Mouse (Mus musculus): Measurements from ENCODE around the gene Gm20532.

The Gm20532 gene

GRCm38 (mm10) chr2:26617928-26618327 is 31.5 kb downstream of the Gm20532 start:
- no peak for DNase-seq (ENCODE audit: low spot score in 2 of 2)

GRCm38 (mm10) chr2:26621246-26621645 is 34.8 kb downstream of the Gm20532 start:
- peak in 1 of 2 experiments; percentile 7 for DNase-seq (ENCODE audit: low spot score in 2 of 2)

DNA sequence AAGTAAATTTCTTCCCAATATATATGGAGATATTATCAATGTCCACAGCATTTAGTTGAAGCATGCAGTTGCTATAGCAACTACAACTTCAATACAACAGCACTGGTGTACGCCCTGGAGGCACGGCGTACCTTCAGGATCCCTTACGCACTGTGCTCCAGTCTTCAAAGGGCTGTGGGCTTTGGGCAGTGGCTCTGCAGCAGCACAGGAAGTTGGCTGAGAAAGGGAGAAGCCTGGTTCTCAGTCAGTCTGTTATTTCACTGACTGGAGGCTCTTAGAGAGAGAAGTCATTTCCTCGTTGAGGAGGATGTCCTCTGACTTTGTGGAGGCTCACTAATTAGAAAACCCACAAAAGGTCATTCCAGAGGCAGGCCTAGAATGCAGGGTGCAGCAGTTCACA is 36.5 kb downstream of the Gm20532 start:
- no peak for DNase-seq (ENCODE audit: low spot score in 2 of 2)

DNA sequence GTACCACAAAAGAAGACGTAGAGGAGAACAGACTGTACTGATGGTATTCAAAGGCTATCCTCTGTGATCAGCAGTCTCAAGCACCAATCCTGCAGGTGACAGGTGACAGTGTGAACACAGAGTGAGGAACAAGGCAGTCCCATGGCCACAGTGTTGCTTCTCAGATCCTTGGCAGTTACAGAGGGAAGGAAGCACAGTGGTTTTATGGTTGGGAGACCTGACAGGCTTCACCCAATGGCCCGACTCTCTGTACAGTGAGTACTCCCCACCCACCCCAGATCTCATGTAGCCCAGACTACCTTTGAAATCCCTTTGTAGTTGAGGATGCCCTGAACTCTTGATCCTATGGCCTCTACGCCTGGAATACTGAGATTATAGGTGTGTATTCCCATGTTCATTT is 39.0 kb downstream of the Gm20532 start:
- no peak for DNase-seq (ENCODE audit: low spot score in 2 of 2)

GRCm38 (mm10) chr2:26626081-26626480 is 39.6 kb downstream of the Gm20532 start:
- DNase-seq (ENCODE audit: low spot score in 2 of 2) = no peak

- DNase-seq (ENCODE audit: low spot score in 2 of 2) = peak; percentile 86 to 93
These were observed 41.7 kb downstream of the Gm20532 start, which contains the start of gene Fam69b for GRCm38 (mm10) chr2:26627921-26628739. Gene Fam69b (plus strand): TSS chr2:26628457.

- DNase-seq (ENCODE audit: low spot score in 2 of 2) = no peak
These were observed 42.5 kb downstream of the Gm20532 start for GRCm38 (mm10) chr2:26628792-26629437.

GRCm38 (mm10) chr2:26632541-26633395 is 46.3 kb downstream of the Gm20532 start:
- no peak for DNase-seq (ENCODE audit: low spot score in 2 of 2)

DNA sequence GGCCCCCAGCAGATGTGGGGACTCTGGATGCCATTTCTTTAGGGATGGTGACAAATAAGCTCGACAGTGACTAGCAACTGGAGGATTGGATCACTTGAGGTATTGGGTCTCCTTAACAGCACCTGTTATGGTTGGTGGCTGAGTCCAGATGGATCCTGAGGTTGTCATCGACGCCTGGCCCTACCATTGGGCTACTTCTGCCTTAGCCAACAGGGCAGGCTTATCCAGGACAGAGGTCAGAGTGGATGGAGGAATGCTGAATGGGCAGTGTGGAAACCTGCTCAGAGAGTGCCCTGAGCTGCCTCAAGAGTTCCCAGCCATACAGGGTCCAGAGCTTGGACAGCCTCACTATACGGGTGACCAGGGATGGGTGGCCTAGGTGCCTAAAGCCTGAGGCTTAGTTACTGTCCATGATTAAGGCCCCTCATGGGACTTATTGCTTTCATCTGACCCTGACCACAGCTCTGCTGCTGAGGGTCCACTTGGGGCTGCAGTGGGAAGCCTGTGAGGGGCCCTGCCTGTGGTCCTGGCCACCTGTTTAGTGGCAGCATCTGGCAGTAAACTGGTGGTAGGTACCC is 47.6 kb downstream of the Gm20532 start:
- no peak for DNase-seq (ENCODE audit: low spot score in 2 of 2)

- peak in 1 of 2 experiments; percentile 7 for DNase-seq (ENCODE audit: low spot score in 2 of 2)
These were observed 48.4 kb downstream of the Gm20532 start for GRCm38 (mm10) chr2:26634629-26635488.

DNA sequence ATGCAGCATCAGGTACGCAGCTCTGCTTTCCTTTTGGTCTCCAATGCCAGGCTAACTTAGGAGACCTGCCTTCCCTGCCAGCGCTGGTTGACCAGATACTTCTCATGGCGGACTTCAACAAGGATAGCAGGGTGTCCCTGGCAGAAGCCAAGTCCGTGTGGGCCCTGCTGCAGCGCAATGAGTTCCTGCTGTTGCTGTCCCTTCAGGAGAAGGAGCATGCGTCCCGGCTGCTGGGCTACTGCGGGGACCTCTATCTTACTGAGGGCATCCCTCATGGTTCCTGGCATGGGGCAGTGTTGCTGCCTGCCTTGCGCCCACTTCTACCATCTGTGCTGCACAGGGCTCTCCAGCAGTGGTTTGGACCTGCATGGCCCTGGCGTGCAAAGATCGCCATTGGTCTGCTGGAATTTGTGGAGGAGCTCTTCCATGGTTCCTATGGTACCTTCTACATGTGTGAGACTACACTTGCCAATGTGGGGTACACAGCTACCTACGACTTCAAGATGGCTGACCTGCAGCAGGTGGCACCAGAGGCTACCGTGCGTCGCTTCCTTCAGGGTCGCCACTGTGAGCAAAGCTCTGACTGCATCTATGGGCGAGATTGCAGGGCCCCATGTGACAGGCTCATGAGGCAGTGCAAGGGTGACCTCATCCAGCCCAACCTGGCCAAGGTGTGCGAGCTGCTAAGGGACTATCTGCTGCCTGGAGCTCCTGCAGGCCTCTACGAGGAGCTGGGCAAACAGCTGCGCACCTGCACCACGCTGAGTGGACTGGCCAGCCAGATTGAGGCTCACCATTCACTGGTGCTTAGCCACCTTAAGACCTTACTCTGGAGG is 49.3 kb downstream of the Gm20532 start:
- no peak for DNase-seq (ENCODE audit: low spot score in 2 of 2)

DNA sequence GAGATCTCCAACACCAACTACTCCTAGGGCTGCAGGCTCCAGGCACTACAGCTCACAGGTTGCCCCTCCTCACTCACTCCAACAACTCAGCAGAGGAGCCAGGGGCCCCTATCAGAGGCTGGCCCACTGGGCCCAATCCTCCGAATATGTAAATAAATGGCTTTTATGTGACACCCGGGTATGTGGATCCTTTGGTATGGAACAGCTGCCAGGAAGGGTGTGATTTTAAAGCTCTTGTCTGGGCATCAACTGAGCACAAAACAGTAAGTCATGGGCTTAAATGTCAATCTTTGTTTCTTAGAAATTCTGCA is 49.8 kb downstream of the Gm20532 start:
- no peak for DNase-seq (ENCODE audit: low spot score in 2 of 2)

GRCm38 (mm10) chr2:26637316-26637932 is 51.0 kb downstream of the Gm20532 start:
- DNase-seq (ENCODE audit: low spot score in 2 of 2) = no peak

DNA sequence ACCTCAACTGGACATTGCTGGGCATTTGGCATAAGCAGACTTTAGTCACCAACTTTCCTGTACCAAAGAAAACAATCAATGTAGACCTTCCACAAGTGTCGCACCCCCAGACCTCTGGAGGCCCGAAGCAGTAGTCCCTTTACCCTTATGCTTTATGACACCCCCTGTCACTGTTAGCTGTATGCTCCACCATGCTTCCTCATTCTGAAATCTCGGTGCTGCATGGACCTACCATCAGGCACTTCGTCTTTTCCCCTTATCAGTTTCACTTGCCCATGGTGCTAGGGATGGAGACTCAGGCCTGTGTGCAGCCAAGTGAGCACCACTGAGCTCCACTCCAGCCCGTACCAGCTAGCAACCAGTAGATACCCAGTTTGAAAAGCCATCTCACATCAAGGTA is 51.6 kb downstream of the Gm20532 start:
- no peak for DNase-seq (ENCODE audit: low spot score in 2 of 2)

GRCm38 (mm10) chr2:26638572-26638971 is 52.1 kb downstream of the Gm20532 start:
- DNase-seq (ENCODE audit: low spot score in 2 of 2) = no peak

DNA sequence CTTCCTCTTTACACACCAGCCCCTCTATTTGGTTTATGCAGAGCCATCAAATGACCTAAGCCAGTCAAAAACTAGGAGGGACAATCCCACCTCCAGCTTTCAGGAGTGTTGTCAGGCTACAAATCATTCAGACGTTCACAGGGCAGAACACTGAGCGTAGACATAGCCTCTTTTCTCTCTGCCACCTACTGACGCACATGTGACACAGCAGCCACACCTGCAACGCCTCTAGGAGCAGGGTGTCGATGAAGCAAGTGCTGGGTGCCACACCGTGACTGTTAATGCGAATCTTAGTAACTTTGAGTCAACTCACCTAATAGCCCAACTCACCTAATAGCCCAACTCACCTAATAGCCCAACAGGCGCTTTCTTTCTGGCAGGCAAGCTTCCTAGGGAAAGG is 52.6 kb downstream of the Gm20532 start:
- DNase-seq (ENCODE audit: low spot score in 2 of 2) = peak in 1 of 2 experiments; percentile 31

DNA sequence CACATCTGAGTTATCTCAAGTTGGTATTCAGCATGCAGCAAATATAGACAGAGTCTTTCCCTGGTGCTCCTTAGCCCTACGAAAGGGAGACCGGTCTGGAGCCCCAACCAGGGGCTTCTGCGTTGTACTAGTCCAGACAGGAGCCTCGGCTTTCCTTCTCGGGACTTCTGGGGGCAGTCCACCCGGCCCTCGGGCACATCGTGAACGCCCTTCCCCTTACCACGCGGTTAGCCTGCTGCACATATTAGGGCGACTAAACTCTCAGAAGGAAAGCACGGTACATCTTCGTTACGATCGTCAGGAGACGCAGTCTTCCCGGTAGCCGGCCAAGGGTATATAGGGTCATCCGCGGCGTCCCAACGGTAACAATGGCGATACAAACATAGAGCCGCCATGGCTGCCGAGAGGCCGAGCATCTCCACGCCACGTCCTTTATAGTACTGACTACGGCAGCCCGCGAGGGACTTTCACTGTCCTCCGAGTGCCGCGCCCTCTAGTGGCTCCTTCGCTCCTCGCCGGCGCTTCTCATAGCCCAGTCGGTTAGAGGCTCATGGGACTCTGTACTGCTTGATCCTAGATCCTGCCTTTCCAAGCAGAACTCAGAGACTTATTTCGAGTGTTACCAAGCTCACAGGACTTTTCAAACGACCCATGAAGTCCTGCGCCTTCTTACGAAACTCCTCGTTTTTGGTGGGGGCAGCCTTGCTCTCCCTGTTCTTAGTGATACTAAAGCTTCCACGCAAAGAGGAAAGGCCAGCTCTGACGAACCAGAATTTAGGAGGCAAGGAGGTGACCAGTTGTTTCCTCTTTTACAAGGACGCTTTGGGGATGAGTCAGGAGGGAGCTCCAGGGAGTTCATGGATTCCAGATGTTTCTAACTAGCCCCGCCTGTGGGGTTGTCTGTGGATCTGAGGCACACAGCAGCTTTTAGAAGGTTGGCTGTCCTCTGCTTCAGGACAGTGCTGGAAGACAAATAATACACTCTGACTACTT is 53.7 kb downstream of the Gm20532 start:
- peak; percentile 98 for DNase-seq (ENCODE audit: low spot score in 2 of 2)

- no peak for DNase-seq (ENCODE audit: low spot score in 2 of 2)
These were observed 54.7 kb downstream of the Gm20532 start for GRCm38 (mm10) chr2:26641006-26641647.

All from right cerebral cortex, adult 2 months (tissue).